Mouse (Mus musculus) granulocyte monocyte progenitor cell, adult 5-6 weeks (primary cell): ENCODE data around the gene Rsph1. TPM values are rescaled to one million over a fixed set of nuclear protein-coding genes. Genes with fewer than 3 reads are reported as not detected.
"Not testable (repeated sequence)": the region's sequence is repeated elsewhere in the genome, so short reads cannot be mapped to it uniquely, and the experiment has no call there.

Experiments used
- ATAC-seq: replicated peaks from 2 replicates; pipeline ENCODE4 v1.8.0; 2016; ENCODE audit warnings: mild to moderate bottlenecking, moderate TSS enrichment, inconsistent platforms; ENCODE audit not compliant: poor library complexity, severe bottlenecking
- total RNA-seq, 2 experiments: library from RNA; stranded (forward) in 1 of 2; stranded (reverse) in 1 of 2; fragments of 200-712, 200-1000 nt in 1 of 2; fragments of >200 nt in 1 of 2; fragmentation: Nextera tagmentation in 1 of 2; gene quantifications; 2 replicates each; pipeline ENCODE4 v1.2.3; 2014 to 2017

The Rsph1 gene
- total RNA-seq, 2 experiments from 2014 or later = 0.88 TPM; not detected in 1

DNA sequence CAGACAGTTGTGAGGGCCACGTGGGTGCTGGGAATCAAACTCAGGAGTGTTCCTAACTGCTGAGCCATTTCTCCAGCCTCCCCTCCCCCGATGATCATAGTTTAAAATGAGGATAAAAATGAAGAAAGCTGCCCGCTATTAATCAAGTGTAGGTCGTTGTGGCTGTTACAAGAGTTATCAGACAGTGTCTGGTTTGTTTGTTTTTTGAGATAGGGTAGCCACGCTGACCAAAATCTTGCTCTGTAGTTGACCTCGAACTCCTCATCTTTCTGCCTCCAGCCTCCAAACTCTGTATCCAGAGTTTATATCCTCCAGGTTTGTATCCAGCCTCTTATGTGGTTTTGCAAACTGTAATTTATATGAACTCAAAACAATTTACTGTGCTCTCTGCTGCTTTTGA lies 3.1 kb upstream of the Rsph1 start:
- ATAC-seq = no peak

GRCm38 (mm10) chr17:31279541-31279940 lies 2.4 kb upstream of the Rsph1 start:
- no peak for ATAC-seq

DNA sequence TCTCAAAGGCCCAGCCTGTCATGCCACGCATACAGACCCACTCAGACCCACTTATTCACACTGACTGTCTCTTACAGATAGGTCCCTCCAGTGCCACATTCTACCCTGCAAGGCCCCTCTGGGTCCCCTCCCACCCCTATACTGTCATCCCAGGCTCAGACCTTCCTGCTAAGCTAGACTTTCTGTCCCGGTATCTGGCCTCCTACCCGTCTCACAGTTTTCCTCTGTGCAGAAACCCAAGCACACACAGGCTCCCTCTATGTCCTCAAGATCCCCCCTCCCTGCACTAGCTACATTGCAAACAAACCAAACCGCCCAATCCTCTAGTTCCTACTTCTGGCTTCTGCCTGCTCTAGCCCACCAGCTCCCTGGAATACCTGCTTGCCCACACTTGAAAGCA lies 748 bp upstream of the Rsph1 start:
- ATAC-seq = no peak

- peak; percentile 20; the same call in 1 of the 2 replicates for ATAC-seq
Observed at GRCm38 (mm10) chr17:31276207-31276921, 819 bp downstream of the Rsph1 start.

DNA sequence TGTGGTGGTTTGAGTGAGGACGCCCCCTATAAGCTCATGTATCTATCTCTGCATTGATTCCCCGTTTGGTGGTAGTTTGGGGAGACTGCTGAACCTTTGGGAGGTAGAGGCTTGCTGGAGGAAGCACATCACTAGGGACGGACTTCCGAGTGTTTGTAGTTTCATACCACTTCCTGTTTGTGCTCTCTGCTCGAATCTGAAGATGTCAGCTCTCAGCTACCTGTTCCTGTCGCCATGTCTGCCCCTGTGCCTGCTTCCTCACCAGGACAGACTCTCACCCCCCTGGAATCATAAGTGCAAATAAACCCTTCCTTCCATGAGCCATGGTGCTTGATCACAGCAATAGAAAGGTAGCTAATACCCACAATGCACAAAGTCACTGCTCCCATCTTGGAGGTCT lies 2.0 kb downstream of the Rsph1 start:
- no peak; the same call in 1 of the 2 replicates for ATAC-seq

DNA sequence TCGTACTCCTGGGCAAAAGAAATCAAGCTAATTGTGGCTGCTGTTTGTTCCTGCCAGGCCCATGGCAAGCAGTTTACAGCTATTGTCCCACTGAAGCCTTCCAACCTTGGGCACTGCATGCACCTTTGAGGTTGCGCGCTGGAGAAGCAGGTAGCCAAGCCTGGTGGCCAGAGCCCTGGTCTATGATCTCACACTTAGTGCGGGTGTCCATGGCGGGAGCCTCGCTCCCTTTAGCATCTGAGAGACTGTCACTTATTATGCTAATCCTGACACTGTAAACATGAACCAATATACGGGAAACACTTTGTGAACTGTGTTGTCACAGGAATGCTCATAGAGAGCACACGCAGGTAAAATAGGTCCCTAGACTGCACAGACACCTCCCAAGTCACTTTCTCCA lies 3.6 kb downstream of the Rsph1 start:
- no peak for ATAC-seq

- ATAC-seq = no peak
Observed at GRCm38 (mm10) chr17:31272416-31273165, 4.6 kb downstream of the Rsph1 start.

GRCm38 (mm10) chr17:31271136-31271851 lies 5.9 kb downstream of the Rsph1 start:
- ATAC-seq = no peak

DNA sequence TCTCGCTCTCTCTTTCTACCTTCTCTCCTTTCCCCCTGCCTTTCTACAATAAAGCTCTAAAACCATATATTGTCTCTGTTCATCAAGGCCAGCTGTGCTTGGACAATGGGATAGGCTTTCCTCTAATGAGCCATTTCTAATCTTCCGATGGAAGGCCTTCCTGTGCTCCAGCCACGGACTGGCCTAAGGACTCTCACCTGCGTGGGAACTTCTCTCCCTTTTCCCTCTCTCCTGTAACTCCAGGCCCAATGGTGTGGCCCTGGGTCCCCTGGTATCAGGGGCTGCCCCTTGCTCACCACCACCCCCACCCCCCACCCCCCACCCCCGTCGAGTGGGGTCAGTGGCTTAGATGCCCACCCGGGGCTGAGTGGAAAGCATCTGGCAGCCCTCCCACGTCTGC lies 6.4 kb downstream of the Rsph1 start:
- ATAC-seq = not testable (repeated sequence)

DNA sequence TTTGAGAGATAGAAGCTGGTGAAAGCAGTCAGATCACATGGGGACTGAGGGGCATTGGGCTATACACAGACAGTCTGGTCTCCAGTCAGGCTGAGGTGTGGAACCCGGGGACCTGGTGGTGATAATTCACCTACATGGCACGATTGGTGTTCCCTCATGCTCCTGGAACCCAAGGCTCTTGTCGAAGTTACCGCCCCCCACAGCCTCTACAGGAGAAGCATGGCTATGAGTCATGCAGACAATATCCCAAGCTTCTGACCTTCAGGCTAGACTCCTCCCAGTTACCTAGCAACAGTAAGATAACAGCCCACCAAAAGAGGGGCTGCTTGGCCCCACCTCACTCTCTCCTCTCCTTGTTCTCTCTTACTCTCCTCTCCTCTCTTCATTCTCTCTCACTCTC lies 6.9 kb downstream of the Rsph1 start:
- no peak for ATAC-seq

- no peak for ATAC-seq
Observed at GRCm38 (mm10) chr17:31269761-31270160, 7.4 kb downstream of the Rsph1 start.

- no peak for ATAC-seq
Observed at GRCm38 (mm10) chr17:31268016-31268415, 9.2 kb downstream of the Rsph1 start.

- ATAC-seq = no peak
Observed at GRCm38 (mm10) chr17:31267603-31268002, 9.6 kb downstream of the Rsph1 start.

- ATAC-seq = no peak
Observed at GRCm38 (mm10) chr17:31267138-31267537, 10.0 kb downstream of the Rsph1 start.

- peak; percentile 27; the same call in 1 of the 2 replicates for ATAC-seq
Observed at GRCm38 (mm10) chr17:31266321-31266950, 10.7 kb downstream of the Rsph1 start.

DNA sequence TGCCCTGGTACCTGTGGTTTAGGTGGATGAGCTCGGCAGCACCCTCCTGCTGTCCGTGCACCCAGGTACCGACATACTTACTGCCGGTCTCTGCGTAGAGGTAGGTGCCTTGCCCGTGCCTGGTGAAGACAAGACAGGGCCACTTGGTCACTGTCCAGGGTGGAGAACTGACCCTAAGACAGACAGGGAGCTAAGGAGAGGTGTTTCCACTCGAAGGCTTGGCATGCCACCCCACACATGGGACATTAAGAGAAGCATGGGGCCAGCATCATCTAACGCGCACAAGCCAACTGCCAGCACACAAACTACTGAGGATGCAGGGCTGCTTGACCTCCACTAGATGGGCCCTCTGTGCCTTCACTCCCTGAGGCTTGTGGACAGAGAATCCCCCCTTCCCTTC lies 11.4 kb downstream of the Rsph1 start:
- ATAC-seq = no peak

DNA sequence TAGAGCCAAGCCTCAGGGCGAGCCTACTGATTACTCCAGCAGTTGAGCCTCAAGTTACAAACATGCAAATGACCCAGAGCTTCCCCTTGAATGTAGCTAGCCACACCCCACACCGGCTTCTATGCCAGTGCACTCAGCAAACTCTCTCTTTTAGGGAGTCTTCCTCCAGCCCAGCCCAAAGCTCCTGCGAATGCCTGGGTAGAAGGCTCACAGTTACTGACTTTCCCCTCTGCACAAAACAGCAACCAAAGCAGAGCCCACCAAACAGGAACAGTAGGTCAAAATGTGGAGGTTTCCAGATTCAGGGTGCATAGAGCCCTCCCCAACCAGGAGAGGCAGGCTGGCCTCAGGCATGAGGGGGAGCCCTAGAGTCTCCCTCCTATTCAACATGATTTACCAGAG lies 12.0 kb downstream of the Rsph1 start:
- ATAC-seq = peak; percentile 62; the same call in 1 of the 2 replicates

DNA sequence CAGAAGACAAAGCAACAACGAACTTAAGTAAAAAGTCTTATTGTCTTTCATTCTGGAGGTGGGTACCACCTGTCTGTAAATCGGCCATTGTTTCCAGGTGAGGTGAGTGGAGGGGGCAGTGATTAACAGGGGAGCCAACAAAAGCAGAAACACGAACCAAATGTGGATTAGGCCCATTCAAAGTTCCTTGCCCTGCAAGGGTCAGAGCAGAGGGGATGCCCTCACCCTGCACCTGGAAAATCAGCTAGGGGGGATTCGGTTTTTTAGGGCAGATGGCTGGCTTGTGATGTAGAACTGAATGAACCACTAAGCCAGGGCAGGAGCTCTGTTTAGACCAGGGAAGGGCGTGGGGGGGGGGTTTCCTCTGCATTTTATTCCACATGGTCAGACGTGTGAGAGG lies 12.8 kb downstream of the Rsph1 start:
- no peak for ATAC-seq

- ATAC-seq = no peak
Observed at GRCm38 (mm10) chr17:31263770-31264169, 13.4 kb downstream of the Rsph1 start.

DNA sequence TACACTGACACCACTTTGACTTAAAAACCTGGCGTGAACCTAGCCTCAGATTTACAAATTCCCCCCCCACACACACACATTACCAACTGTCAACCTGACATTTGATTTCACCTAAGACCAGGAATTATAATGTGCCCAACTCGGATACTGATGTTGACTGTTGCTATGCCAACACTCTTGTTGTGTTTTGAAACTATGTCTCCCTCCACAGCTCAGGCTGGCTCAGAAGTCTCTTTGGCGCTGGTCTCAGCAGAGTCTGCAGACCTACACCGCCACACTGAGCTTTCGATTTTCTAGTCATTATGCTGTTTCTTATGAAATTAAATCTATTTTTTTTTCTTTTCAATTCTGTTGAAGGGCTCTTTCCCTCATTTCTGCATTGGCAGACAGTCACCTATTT lies 14.5 kb downstream of the Rsph1 start:
- ATAC-seq = no peak

DNA sequence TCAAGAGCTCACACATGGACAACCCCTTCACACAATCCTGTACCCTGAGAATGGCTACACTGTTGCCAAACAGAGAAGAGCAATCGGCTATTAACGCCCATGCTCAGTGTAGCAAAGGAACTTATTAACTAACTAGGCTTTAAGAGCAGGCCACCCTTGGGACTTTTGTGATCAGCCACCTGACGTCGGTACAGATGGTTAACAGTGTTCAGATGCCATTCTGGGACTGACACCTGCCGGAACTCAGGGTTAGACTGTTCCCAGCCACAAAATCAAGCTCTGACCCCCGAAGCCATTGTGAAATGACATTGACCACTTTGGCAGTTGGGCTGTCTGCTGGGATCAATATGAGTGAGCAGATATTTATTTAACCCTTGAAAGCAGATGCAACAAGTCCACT lies 15.8 kb downstream of the Rsph1 start:
- ATAC-seq = no peak
